Mouse (Mus musculus) gastrocnemius, postnatal 14 days (tissue): ENCODE results near the gene Tmem203. TPM values are rescaled to one million over a fixed set of nuclear protein-coding genes. Genes with fewer than 3 reads are reported as not detected.
A peak's percentile ranks its signal among the peaks of the same experiment; 100 is the strongest.
"Not testable (repeated sequence)": the region's sequence is repeated elsewhere in the genome, so short reads cannot be mapped to it uniquely, and the experiment has no call there.

Source experiments
- DNase-seq: peaks from one replicate; pipeline ENCODE4 v3.0.0; 2021; ENCODE audit warnings: mixed read lengths
- intact Hi-C: fragments of 180-260 bp; cut with DNase I; formaldehyde crosslinking; loops from one replicate; pipeline ENCODE4 v1.15.1; 2025; ENCODE audit warnings: low total_unique reads
- total RNA-seq, 2 experiments: library from RNA; stranded (reverse); gene quantifications; 2 replicates each; pipeline ENCODE4 v1.2.3; 2021

Gene Tmem203
- total RNA-seq, 2 experiments from 2014 or later = 13.5 to 13.6 TPM

- intact Hi-C loops = no loop called here
- no peak for DNase-seq
Measured at GRCm38 (mm10) chr2:25230581-25230980, 24.7 kb upstream of the Tmem203 start.

- DNase-seq = no peak
- intact Hi-C loops = no loop called here
Measured at GRCm38 (mm10) chr2:25231038-25231437, 24.2 kb upstream of the Tmem203 start.

- intact Hi-C loops = no loop called here
- no peak for DNase-seq
Measured at GRCm38 (mm10) chr2:25233421-25233820, 21.8 kb upstream of the Tmem203 start.

- intact Hi-C loops = no loop called here
- no peak for DNase-seq
Measured at GRCm38 (mm10) chr2:25234050-25234449, 21.2 kb upstream of the Tmem203 start, which contains the start of gene Slc34a3. Gene Slc34a3, minus strand, starts transcription at chr2:25234364.

GRCm38 (mm10) chr2:25234551-25235220 lies 20.6 kb upstream of the Tmem203 start:
- intact Hi-C loops = no loop called here
- DNase-seq = no peak

- intact Hi-C loops = no loop called here
- DNase-seq = no peak
Measured at GRCm38 (mm10) chr2:25236614-25237013, 18.6 kb upstream of the Tmem203 start, which contains the start of gene Rnf224. Gene Rnf224, minus strand, starts transcription at chr2:25236787.

GRCm38 (mm10) chr2:25237522-25237921 lies 17.7 kb upstream of the Tmem203 start:
- DNase-seq = no peak
- intact Hi-C loops = no loop called here

GRCm38 (mm10) chr2:25238106-25238505 lies 17.1 kb upstream of the Tmem203 start:
- no peak for DNase-seq
- intact Hi-C loops = no loop called here

- intact Hi-C loops = loop anchor here (10.0 kb wide), 1 partner anchor 45 kb away; the partner anchor contains the start of gene Tor4a
- no peak for DNase-seq
Measured at GRCm38 (mm10) chr2:25239766-25240165, 15.5 kb upstream of the Tmem203 start.

- intact Hi-C loops = loop anchor here (10.0 kb wide), 1 partner anchor 46 kb away; the partner anchor contains the start of gene Tor4a
- no peak for DNase-seq
Measured at GRCm38 (mm10) chr2:25240310-25240709, 14.9 kb upstream of the Tmem203 start.

GRCm38 (mm10) chr2:25240723-25241437 lies 14.4 kb upstream of the Tmem203 start:
- peak; percentile 71 for DNase-seq
- intact Hi-C loops = loop anchor here (10.0 kb wide), 1 partner anchor 46 kb away; the partner anchor contains the start of gene Tor4a

GRCm38 (mm10) chr2:25241438-25241775 lies 13.8 kb upstream of the Tmem203 start:
- intact Hi-C loops = loop anchor here (10.0 kb wide), 1 partner anchor 47 kb away; the partner anchor contains the start of gene Tor4a
- DNase-seq = no peak

GRCm38 (mm10) chr2:25242101-25242506 lies 13.1 kb upstream of the Tmem203 start, which contains the start of the genes Rnf208 and Cysrt1:
Gene Rnf208, plus strand, starts transcription at chr2:25242255.
Gene Cysrt1, minus strand, starts transcription at chr2:25242452.
- no peak for DNase-seq
- intact Hi-C loops = loop anchor here (10.0 kb wide), 1 partner anchor 47 kb away; the partner anchor contains the start of gene Tor4a

GRCm38 (mm10) chr2:25243342-25243741 lies 11.9 kb upstream of the Tmem203 start:
- DNase-seq = no peak
- intact Hi-C loops = loop anchor here (10.0 kb wide), 1 partner anchor 49 kb away; the partner anchor contains the start of gene Tor4a

- intact Hi-C loops = loop anchor here (10.0 kb wide), 1 partner anchor 49 kb away; the partner anchor contains the start of gene Tor4a
- DNase-seq = no peak
Measured at GRCm38 (mm10) chr2:25244144-25244543, 11.1 kb upstream of the Tmem203 start.

GRCm38 (mm10) chr2:25246183-25247072 lies 8.8 kb upstream of the Tmem203 start, which contains the start of gene AL732309.1:
Gene AL732309.1, minus strand, starts transcription at chr2:25246863.
- DNase-seq = no peak
- intact Hi-C loops = loop anchor here (10.0 kb wide), 1 partner anchor 52 kb away; the partner anchor contains the start of gene Tor4a

GRCm38 (mm10) chr2:25252331-25252730 lies 2.9 kb upstream of the Tmem203 start:
- intact Hi-C loops = no loop called here
- DNase-seq = no peak

- intact Hi-C loops, DNase-seq: not testable (repeated sequence)
Measured at GRCm38 (mm10) chr2:25256443-25257109, 1.3 kb downstream of the Tmem203 start.

- intact Hi-C loops, DNase-seq: not testable (repeated sequence)
Measured at GRCm38 (mm10) chr2:25257250-25257649, 2.0 kb downstream of the Tmem203 start.
